Mouse (Mus musculus): ENCODE measurements around the gene Fgf8. TPM values are rescaled to one million over a fixed set of nuclear protein-coding genes. Genes with fewer than 3 reads are reported as not detected.

The Fgf8 gene
- polyA plus RNA-seq, 1 experiment, result not detected

DNA sequence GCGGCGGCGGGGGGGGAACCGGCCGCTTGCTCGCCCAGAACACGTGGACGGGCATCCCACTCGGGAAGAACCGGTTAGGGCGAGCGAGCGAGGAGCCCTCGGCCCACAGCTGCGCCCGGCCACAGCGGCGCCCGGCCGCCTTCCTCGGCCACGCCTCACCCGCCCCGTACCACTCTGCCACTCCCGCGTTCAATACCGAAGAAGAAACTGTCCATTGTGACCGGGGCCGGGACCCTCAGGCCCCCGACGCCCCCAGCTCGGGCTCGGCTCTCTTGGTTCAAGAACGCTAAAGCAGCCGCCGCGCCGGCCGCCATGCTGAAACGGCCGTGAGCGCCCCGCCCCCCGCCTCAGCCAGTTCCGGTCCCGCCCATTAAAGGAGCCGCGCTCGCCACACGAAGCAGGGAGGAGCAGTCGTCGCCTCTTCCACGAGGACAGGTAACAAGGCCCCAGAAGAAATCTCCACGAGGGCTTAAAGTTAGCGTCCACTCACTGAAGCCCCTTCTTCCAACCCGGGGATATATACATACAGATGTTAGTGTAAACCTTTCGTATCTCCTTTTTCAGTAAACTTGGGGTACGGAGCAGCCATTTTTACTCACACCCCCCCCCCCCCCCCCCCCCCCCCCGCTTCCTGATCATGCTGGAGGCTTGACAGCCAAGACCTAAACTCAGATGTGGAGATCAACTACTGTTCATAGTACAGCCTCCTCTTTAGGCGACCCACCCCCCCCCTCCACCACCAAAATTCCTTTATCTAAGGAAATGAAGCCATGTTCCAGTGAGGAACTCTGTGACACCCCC, 6.7 kb upstream of the Fgf8 start, which contains the start of gene Npm3:
TSS of gene Npm3 (minus strand) at position 349 of the 801 bp plus-strand sequence.
- 0 out of 2 replicates have a peak within 1 kb of the TSS, but pooled peaks have one; percentile 2 for H3K27ac ChIP-seq (ENCODE audit: insufficient read depth, low read length)

GRCm38 (mm10) chr19:45748691-45749242, 6.1 kb upstream of the Fgf8 start:
- Histone ChIP-seq H3K27ac (ENCODE audit: insufficient read depth, low read length) (no peak overlapping the region), H3K4me1 (ENCODE audit: control insufficient read depth, insufficient read depth, low read length) (no peaks in the 10 kb centered on the region), H3K4me3 (ENCODE audit: insufficient read depth, low read length) (peak overlapping the region; percentile 57)
- no peak for TF ChIP-seq CTCF (IDR thresholded peaks at IDR 0.05; ENCODE audit: borderline replicate concordance, insufficient read depth, low read length)
- TF ChIP-seq POLR2A (IDR thresholded peaks at IDR 0.05; ENCODE audit: low read depth, low read length), result no peak

More for the DNA sequence above, 6.7 kb upstream of the Fgf8 start, which contains the start of gene Npm3:
- Histone ChIP-seq H3K4me1 (ENCODE audit: control insufficient read depth, insufficient read depth, low read length) (no peaks in the 10 kb centered on the region), H3K4me3 (ENCODE audit: insufficient read depth, low read length) (peak within 1 kb of the TSS; percentile 57)
- TF ChIP-seq CTCF (IDR thresholded peaks at IDR 0.05; ENCODE audit: borderline replicate concordance, insufficient read depth, low read length) (no peak), POLR2A (IDR thresholded peaks at IDR 0.05; ENCODE audit: low read depth, low read length) (peak; percentile 50)

- Histone ChIP-seq H3K4me1 (ENCODE audit: control insufficient read depth, insufficient read depth, low read length) (no peaks in the 10 kb centered on the region), H3K27ac (ENCODE audit: insufficient read depth, low read length) (no peak overlapping the region), H3K4me3 (ENCODE audit: insufficient read depth, low read length) (peak overlapping the region; percentile 57)
- TF ChIP-seq POLR2A (IDR thresholded peaks at IDR 0.05; ENCODE audit: low read depth, low read length) (no peak), CTCF (IDR thresholded peaks at IDR 0.05; ENCODE audit: borderline replicate concordance, insufficient read depth, low read length) (no peak)
These were observed 5.5 kb upstream of the Fgf8 start for GRCm38 (mm10) chr19:45748206-45748605.

GRCm38 (mm10) chr19:45747028-45747867, 4.5 kb upstream of the Fgf8 start:
- Histone ChIP-seq H3K27ac (ENCODE audit: insufficient read depth, low read length) (no peak overlapping the region), H3K4me1 (ENCODE audit: control insufficient read depth, insufficient read depth, low read length) (no peaks in the 10 kb centered on the region), H3K4me3 (ENCODE audit: insufficient read depth, low read length) (no peak overlapping the region)
- no peak for TF ChIP-seq POLR2A (IDR thresholded peaks at IDR 0.05; ENCODE audit: low read depth, low read length)
- TF ChIP-seq CTCF (IDR thresholded peaks at IDR 0.05; ENCODE audit: borderline replicate concordance, insufficient read depth, low read length), result peak; percentile 78; the same call in 1 of the 2 replicates

GRCm38 (mm10) chr19:45746153-45747020, 3.7 kb upstream of the Fgf8 start:
- H3K27ac ChIP-seq (ENCODE audit: insufficient read depth, low read length), result no peak overlapping the region
- H3K4me1 ChIP-seq (ENCODE audit: control insufficient read depth, insufficient read depth, low read length), result no peaks in the 10 kb centered on the region
- TF ChIP-seq POLR2A (IDR thresholded peaks at IDR 0.05; ENCODE audit: low read depth, low read length), result no peak
- TF ChIP-seq CTCF (IDR thresholded peaks at IDR 0.05; ENCODE audit: borderline replicate concordance, insufficient read depth, low read length), result peak; percentile 65; the same call in 1 of the 2 replicates
- no peak overlapping the region for H3K4me3 ChIP-seq (ENCODE audit: insufficient read depth, low read length)

DNA sequence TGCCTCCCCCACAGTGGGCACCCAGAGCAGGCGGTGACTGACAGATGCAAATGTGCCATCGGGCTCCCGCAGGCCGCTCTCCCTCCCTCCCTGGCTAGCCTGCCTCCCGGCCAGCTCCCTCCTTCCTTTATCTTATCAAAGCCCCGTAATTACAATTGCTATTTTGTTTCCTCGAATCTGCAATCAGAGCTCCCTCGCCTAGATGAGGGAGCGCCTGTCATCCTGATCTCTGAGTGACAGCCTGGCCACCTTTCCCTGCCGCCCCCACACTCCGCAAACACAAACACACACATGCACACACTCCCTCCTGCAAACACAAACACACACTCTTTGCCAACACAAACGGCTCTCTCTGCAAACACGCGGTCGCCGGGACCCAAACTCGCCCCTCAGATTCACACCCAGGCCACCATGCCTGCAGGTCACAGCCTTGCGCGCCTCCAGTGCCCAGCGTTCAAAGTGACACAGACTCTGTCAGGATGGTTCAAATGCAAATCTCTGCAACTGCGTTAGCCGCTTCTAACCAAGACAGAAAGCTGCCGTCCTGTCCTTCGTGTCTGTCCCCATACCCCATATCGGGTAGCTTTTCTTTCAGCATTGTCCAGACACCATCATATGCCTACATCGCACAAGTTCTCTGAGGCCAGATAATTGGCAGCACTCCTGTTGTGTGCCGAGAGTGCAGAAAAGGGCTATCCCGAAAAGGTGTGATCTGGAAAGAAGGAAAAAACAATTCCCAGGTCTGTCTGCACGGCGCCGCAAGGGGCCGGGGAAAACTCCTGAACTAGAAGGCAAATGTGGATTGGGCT, 2.8 kb upstream of the Fgf8 start:
- no peak overlapping the region for H3K4me3 ChIP-seq (ENCODE audit: insufficient read depth, low read length)
- TF ChIP-seq CTCF (IDR thresholded peaks at IDR 0.05; ENCODE audit: borderline replicate concordance, insufficient read depth, low read length) (no peak), POLR2A (IDR thresholded peaks at IDR 0.05; ENCODE audit: low read depth, low read length) (no peak)
- no peak overlapping the region for H3K27ac ChIP-seq (ENCODE audit: insufficient read depth, low read length)
- no peaks in the 10 kb centered on the region for H3K4me1 ChIP-seq (ENCODE audit: control insufficient read depth, insufficient read depth, low read length)

DNA sequence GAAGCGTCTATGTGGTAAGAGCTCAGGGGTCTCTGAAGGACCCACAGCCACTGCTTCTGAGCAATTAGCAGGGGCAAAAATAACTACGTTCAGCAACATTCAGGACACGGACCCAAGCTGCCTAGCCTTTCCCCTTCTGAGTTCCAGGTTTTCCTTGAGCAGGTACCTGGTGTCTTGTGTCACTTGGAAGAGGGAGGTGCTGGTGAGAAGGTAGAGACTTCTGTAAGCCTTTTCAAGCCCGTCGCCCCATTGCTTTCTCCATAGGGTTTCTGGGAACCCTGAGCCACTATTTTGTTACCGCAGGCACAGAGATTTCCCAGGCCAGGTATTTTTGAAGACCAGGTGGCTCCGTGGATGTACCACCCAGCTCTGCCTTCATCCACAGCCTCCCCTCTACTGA, 904 bp upstream of the Fgf8 start:
- Histone ChIP-seq H3K27ac (ENCODE audit: insufficient read depth, low read length) (no peak overlapping the region), H3K4me3 (ENCODE audit: insufficient read depth, low read length) (no peak overlapping the region), H3K4me1 (ENCODE audit: control insufficient read depth, insufficient read depth, low read length) (no peaks in the 10 kb centered on the region)
- no peak for TF ChIP-seq POLR2A (IDR thresholded peaks at IDR 0.05; ENCODE audit: low read depth, low read length)
- TF ChIP-seq CTCF (IDR thresholded peaks at IDR 0.05; ENCODE audit: borderline replicate concordance, insufficient read depth, low read length), result no peak

- H3K4me3 ChIP-seq (ENCODE audit: insufficient read depth, low read length), result no peak overlapping the region
- no peaks in the 10 kb centered on the region for H3K4me1 ChIP-seq (ENCODE audit: control insufficient read depth, insufficient read depth, low read length)
- no peak overlapping the region for H3K27ac ChIP-seq (ENCODE audit: insufficient read depth, low read length)
- TF ChIP-seq POLR2A (IDR thresholded peaks at IDR 0.05; ENCODE audit: low read depth, low read length), result no peak
- TF ChIP-seq CTCF (IDR thresholded peaks at IDR 0.05; ENCODE audit: borderline replicate concordance, insufficient read depth, low read length), result no peak
These were observed 365 bp upstream of the Fgf8 start for GRCm38 (mm10) chr19:45742984-45743575.
